Mouse (Mus musculus) forebrain, embryonic 10.5 days (tissue): ENCODE measurements around the gene Gtf3c1. TPM values are rescaled to one million over a fixed set of nuclear protein-coding genes. Genes with fewer than 3 reads are reported as not detected.
"Not testable (repeated sequence)": the region's sequence is repeated elsewhere in the genome, so short reads cannot be mapped to it uniquely, and the experiment has no call there.

Source experiments
- DNase-seq: peaks from one replicate; pipeline ENCODE4 v3.0.0-alpha.2; 2017; ENCODE audit warnings: low spot score; ENCODE audit errors: extremely low spot score
- H3K27ac ChIP-seq: fragments of 300-500 bp; sonication (generic); 2 replicates; pipeline ENCODE4 v1.5.1; 2016; ENCODE audit warnings: mild to moderate bottlenecking
- H3K27me3 ChIP-seq: fragments of 300-500 bp; sonication (generic); 2 replicates; pipeline ENCODE4 v1.6.1; 2016; ENCODE audit warnings: mild to moderate bottlenecking; ENCODE audit not compliant: poor library complexity, severe bottlenecking
- H3K36me3 ChIP-seq: fragments of 300-500 bp; sonication (generic); replicated peaks from 2 replicates; pipeline ENCODE4 v1.6.1; 2016; ENCODE audit warnings: mild to moderate bottlenecking, moderate library complexity
- H3K4me1 ChIP-seq: fragments of 300-500 bp; sonication (generic); 2 replicates; pipeline ENCODE4 v1.6.1; 2016
- H3K4me3 ChIP-seq: fragments of 300-500 bp; sonication (generic); 2 replicates; pipeline ENCODE4 v1.5.1; 2016; ENCODE audit warnings: mild to moderate bottlenecking, moderate library complexity
- H3K9me3 ChIP-seq: fragments of 300-500 bp; sonication (generic); 2 replicates; pipeline ENCODE4 v1.6.1; 2016; ENCODE audit warnings: mild to moderate bottlenecking, moderate library complexity
- WGBS: fragments of 180-500 bp; shearing (Covaris S2); methylation state at CpG from one replicate; pipeline ENCODE4 v1.1.7; 2016; 5-methylcytosine and 5-hydroxymethylcytosine counted together
- polyA plus RNA-seq: library from polyadenylated mRNA; unstranded; fragments of >200 nt; fragmentation: Nextera tagmentation; extraction: Ambion mirVana; gene quantifications from 2 replicates; pipeline ENCODE4 v1.2.1, GENCODE M21; 2016

The Gtf3c1 gene
- polyA plus RNA-seq, 1 experiment from 2014 or later, result 46.6 TPM

DNA sequence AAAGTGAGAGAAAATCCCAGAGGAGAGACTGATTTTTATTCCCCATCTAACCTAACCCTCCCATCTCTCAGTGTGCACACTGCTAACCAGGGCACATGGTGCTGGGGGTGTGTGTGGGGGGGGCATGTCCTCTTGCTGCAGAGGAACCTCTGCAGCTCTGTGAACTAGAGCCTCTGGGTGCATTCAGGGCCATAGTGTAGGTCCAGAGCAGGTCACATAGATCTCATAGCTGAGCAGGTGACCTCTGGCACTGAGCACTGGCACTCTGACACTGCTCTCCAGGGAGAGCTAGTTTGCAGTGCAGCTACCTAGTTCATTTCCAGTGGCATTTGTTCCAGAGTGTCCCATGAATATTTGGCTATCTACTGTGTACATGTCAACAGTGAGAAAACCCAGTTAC lies 24.1 kb upstream of the Gtf3c1 start:
- Histone ChIP-seq H3K4me1 (peaks cover 3% of the 10 kb centered on the region; the same call in 1 of the 2 replicates), H3K4me3 (no peak overlapping the region), H3K36me3 (no peaks in the 10 kb centered on the region), H3K27me3 (no peaks in the 10 kb centered on the region), H3K27ac (no peak overlapping the region), H3K9me3 (no peaks in the 10 kb centered on the region)
- no peak for DNase-seq

GRCm38 (mm10) chr7:125723189-125723972 lies 15.8 kb upstream of the Gtf3c1 start:
- H3K4me1 ChIP-seq, result peaks cover 4% of the 10 kb centered on the region; the same call in 1 of the 2 replicates
- H3K36me3 ChIP-seq, result no peaks in the 10 kb centered on the region
- H3K27ac ChIP-seq, result no peak overlapping the region
- no peaks in the 10 kb centered on the region for H3K9me3 ChIP-seq
- no peak overlapping the region for H3K4me3 ChIP-seq
- no peaks in the 10 kb centered on the region for H3K27me3 ChIP-seq
- WGBS, result 60% methylated on average over 5 of the region's 5 CpGs
- DNase-seq, result no peak

DNA sequence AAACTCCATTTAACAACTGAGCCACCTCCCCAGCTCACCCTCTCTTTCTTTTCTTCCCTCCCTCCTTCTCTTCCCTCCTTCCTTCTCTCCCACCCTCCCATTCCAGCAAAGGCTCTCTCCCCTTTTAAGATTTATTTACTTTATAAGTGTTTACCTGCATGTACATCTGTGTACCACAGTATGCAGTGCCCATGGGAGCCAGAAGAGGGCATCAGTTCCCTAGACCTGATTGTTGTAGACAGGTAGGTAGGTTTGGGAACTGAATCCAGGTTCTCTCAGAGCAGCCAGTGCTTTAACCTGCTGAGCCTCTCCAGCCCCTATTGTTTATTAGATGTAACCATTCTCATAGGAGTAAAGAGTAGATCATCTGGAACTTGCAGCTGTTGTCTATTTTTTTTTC lies 14.5 kb upstream of the Gtf3c1 start:
- Histone ChIP-seq H3K27me3 (no peaks in the 10 kb centered on the region), H3K36me3 (no peaks in the 10 kb centered on the region), H3K4me3 (no peak overlapping the region), H3K9me3 (no peaks in the 10 kb centered on the region), H3K27ac (no peak overlapping the region), H3K4me1 (peaks cover 4% of the 10 kb centered on the region; the same call in 1 of the 2 replicates)
- DNase-seq, result no peak

GRCm38 (mm10) chr7:125721033-125721432 lies 13.5 kb upstream of the Gtf3c1 start:
- H3K27ac ChIP-seq, result no peak overlapping the region
- H3K4me3 ChIP-seq, result no peak overlapping the region
- H3K27me3 ChIP-seq, result no peaks in the 10 kb centered on the region
- no peak for DNase-seq
- H3K9me3 ChIP-seq, result no peaks in the 10 kb centered on the region
- 90% methylated on average over 4 of the region's 4 CpGs for WGBS
- no peaks in the 10 kb centered on the region for H3K36me3 ChIP-seq
- H3K4me1 ChIP-seq, result peaks cover 4% of the 10 kb centered on the region; the same call in 1 of the 2 replicates

GRCm38 (mm10) chr7:125720370-125720769 lies 12.8 kb upstream of the Gtf3c1 start:
- 82% methylated on average over 5 of the region's 5 CpGs for WGBS
- Histone ChIP-seq H3K4me3 (no peak overlapping the region), H3K36me3 (no peaks in the 10 kb centered on the region), H3K27me3 (no peaks in the 10 kb centered on the region), H3K4me1 (peaks cover 4% of the 10 kb centered on the region; the same call in 1 of the 2 replicates), H3K9me3 (no peaks in the 10 kb centered on the region), H3K27ac (no peak overlapping the region)
- no peak for DNase-seq

DNA sequence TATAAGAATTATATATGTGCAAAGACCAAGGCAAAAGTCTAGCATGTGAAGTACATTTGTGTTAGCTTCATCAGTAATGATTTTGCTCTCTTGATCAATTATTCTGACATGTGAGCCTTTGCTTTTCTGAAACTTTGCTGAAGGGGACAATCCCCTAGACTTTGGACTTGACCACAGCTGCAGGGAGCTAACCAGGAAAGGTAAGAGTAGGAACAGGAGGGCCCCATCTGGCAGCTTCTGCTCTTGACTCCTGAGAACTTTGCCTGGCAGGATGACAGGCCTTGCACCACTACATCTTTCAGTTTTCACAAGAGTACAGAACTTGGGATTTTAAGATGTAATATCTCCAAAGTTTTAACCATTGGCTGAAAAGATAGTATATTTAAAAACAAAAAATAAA lies 10.0 kb upstream of the Gtf3c1 start:
- H3K27ac ChIP-seq, result no peak overlapping the region
- DNase-seq, result no peak
- no peaks in the 10 kb centered on the region for H3K36me3 ChIP-seq
- H3K9me3 ChIP-seq, result no peaks in the 10 kb centered on the region
- H3K27me3 ChIP-seq, result no peaks in the 10 kb centered on the region
- no peaks in the 10 kb centered on the region for H3K4me1 ChIP-seq
- H3K4me3 ChIP-seq, result no peak overlapping the region

DNA sequence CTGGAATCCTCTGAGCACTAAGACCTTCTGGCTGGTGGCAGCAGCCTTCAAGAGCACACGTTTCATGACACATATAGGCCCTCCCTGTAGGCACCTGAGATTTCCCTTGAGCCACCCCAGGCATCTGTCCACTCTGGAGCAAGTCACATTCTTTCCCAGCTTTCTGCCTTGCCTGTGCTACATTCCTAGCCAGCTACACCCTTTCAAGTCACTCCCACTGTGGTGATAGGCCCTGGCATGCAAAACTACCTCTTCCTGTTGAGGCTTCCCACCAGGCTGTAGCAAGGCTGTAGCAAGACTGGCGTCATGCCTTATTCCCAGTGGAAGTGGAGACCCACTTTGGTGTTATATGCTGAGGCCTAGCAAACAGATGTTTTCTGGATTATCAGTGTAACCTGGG lies 9.1 kb upstream of the Gtf3c1 start:
- Histone ChIP-seq H3K9me3 (no peaks in the 10 kb centered on the region), H3K4me1 (no peaks in the 10 kb centered on the region), H3K36me3 (no peaks in the 10 kb centered on the region; the same call in 1 of the 2 replicates), H3K4me3 (no peak overlapping the region), H3K27me3 (no peaks in the 10 kb centered on the region), H3K27ac (no peak overlapping the region)
- no peak for DNase-seq
- 71% methylated on average over 2 of the region's 2 CpGs for WGBS

DNA sequence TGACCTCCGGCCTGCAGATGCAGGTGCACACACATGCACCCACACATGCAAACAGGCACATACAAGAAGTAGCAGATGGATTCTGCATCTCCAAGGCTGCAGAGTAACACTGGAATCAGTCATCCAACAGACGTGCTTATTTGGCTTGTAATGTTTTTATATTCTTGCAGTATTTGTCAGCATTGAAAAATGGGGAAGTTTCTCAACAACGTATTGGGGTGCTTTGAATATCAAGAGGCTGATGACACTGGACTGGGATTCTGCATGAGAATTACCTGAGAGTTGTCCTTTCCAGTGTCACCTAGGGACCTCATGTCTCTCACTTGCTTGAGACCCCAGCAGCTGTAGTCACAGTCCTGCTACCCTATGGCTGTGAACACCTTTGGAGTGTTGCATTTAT lies 7.2 kb upstream of the Gtf3c1 start:
- Histone ChIP-seq H3K4me1 (no peaks in the 10 kb centered on the region), H3K36me3 (no peaks in the 10 kb centered on the region; the same call in 1 of the 2 replicates), H3K4me3 (no peak overlapping the region), H3K27ac (no peak overlapping the region), H3K9me3 (no peaks in the 10 kb centered on the region), H3K27me3 (no peaks in the 10 kb centered on the region)
- no peak for DNase-seq
- 88% methylated on average over 3 of the region's 3 CpGs for WGBS

DNA sequence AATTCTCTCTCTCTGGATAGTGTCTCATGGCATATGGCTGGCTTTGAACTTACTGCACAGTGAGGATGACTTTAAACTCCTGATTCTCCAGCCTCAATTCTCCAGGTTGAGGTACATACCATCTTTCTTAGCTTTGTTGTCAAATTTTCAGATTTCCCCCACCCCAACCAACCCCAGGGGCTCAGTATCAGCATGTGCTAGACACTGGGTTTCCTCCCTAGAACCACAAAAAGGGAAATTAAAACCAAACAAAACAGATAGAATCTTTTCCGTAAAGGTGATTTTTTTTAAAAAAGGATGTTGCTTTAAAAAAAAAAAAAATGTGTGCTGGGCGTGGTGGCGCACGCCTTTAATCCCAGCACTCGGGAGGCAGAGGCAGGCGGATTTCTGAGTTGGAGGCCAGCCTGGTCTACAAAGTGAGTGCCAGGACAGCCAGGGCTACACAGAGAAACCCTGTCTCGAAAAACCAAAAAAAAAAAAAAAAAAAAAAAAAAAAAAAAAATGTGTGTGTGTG lies 6.0 kb upstream of the Gtf3c1 start:
- H3K36me3 ChIP-seq, H3K4me3 ChIP-seq, H3K9me3 ChIP-seq, H3K4me1 ChIP-seq, H3K27ac ChIP-seq, DNase-seq, H3K27me3 ChIP-seq: not testable (repeated sequence)
- WGBS, result 89% methylated on average over 7 of the region's 7 CpGs

DNA sequence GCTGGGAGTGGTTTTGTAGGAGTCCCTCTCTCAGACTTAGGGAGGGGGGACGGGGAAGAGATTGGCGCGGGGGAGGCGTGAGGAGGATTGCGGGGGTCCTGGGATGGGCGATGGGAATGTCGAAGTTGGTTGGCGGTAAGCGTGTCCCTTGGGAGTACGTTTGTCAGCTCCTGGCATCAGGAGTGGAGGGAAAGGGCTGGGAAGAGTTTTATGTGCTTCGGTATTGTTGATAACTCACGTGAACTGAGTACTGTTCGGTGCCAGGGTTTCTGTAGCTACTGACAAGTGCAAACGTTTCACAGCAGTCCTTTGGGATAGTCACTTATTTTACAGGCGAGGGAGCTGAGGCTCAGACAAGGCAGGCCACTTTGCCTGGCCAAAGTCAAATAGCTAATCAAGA lies 520 bp upstream of the Gtf3c1 start:
- under 1% methylated on average over 15 of the region's 15 CpGs for WGBS
- Histone ChIP-seq H3K27ac (peak overlapping the region; percentile 95), H3K36me3 (peaks cover 26% of the 10 kb centered on the region), H3K9me3 (no peaks in the 10 kb centered on the region), H3K4me3 (peak overlapping the region; percentile 80), H3K4me1 (peaks cover 36% of the 10 kb centered on the region), H3K27me3 (no peaks in the 10 kb centered on the region)
- DNase-seq, result no peak

- Histone ChIP-seq H3K27me3 (no peaks in the 10 kb centered on the region), H3K4me3 (peak overlapping the region; percentile 80), H3K9me3 (no peaks in the 10 kb centered on the region), H3K4me1 (peaks cover 36% of the 10 kb centered on the region), H3K27ac (peak overlapping the region; percentile 95), H3K36me3 (peaks cover 35% of the 10 kb centered on the region)
- WGBS, result under 1% methylated on average over 24 of the region's 24 CpGs
- DNase-seq, result no peak
Observed at GRCm38 (mm10) chr7:125707186-125707585, 394 bp downstream of the Gtf3c1 start.

DNA sequence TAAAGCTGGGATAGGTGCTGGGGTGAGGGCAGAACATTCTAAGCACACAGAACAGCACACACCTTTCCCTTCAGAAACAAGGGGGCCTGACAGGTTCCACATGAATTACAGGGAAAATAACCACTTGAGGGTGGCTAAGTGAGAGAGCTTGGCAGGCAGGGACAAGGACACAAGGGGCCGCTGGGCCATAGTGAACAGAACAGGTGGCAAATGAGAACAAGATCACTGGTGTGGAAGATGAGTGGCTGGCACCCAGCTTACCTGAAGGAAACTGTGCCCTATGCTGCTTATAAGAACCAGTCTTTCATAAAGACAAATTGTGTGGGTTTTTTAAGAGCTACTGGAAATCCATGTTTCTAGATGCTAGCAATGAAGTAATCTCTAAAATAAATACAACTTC lies 4.8 kb downstream of the Gtf3c1 start:
- Histone ChIP-seq H3K4me3 (no peak overlapping the region), H3K36me3 (peaks cover 79% of the 10 kb centered on the region), H3K27ac (no peak overlapping the region), H3K27me3 (no peaks in the 10 kb centered on the region), H3K9me3 (peaks cover 18% of the 10 kb centered on the region), H3K4me1 (peaks cover 25% of the 10 kb centered on the region)
- 97% methylated on average over 1 of the region's 1 CpGs for WGBS
- DNase-seq, result no peak

GRCm38 (mm10) chr7:125694056-125694455 lies 13.5 kb downstream of the Gtf3c1 start:
- peaks cover 100% of the 10 kb centered on the region for H3K36me3 ChIP-seq
- WGBS, result 87% methylated on average over 5 of the region's 5 CpGs

More at GRCm38 (mm10) chr7:125694056-125694455, 13.5 kb downstream of the Gtf3c1 start:
- H3K27me3 ChIP-seq, result no peaks in the 10 kb centered on the region
- no peaks in the 10 kb centered on the region for H3K4me1 ChIP-seq
- DNase-seq, result no peak
- no peak overlapping the region for H3K4me3 ChIP-seq
- peaks cover 11% of the 10 kb centered on the region for H3K9me3 ChIP-seq
- H3K27ac ChIP-seq, result no peak overlapping the region
